Mouse (Mus musculus) limb, embryonic 12.5 days (tissue): ENCODE data around the gene Ninj2. TPM values are rescaled to one million over a fixed set of nuclear protein-coding genes. Genes with fewer than 3 reads are reported as not detected.

ENCODE experiments used
- ATAC-seq: fragments of 200-750 bp; cut with Nextera tagmentation; 2 replicates; pipeline ENCODE4 v1.8.0; 2017; ENCODE audit warnings: low read depth, moderate TSS enrichment; ENCODE audit not compliant: insufficient number of reproducible peaks, insufficient read depth, low FRiP score, low TSS enrichment
- H3K27ac ChIP-seq: fragments of 300-500 bp; sonication (generic); 2 replicates; pipeline ENCODE4 v1.5.1; 2016; ENCODE audit warnings: mild to moderate bottlenecking, moderate library complexity
- H3K27me3 ChIP-seq: fragments of 300-500 bp; sonication (generic); 2 replicates; pipeline ENCODE4 v1.6.1; 2016; ENCODE audit warnings: mild to moderate bottlenecking, moderate library complexity
- H3K36me3 ChIP-seq: fragments of 300-500 bp; sonication (generic); 2 replicates; pipeline ENCODE4 v1.6.1; 2016; ENCODE audit warnings: mild to moderate bottlenecking, moderate library complexity
- H3K4me1 ChIP-seq: fragments of 300-500 bp; sonication (generic); replicated peaks from 2 replicates; pipeline ENCODE4 v1.6.1; 2016
- H3K4me2 ChIP-seq: fragments of 300-500 bp; sonication (generic); 2 replicates; pipeline ENCODE4 v1.6.1; 2016; ENCODE audit warnings: mild to moderate bottlenecking, moderate library complexity
- H3K4me3 ChIP-seq: fragments of 300-500 bp; sonication (generic); replicated peaks from 2 replicates; pipeline ENCODE4 v1.5.1; 2016; ENCODE audit warnings: mild to moderate bottlenecking
- H3K9ac ChIP-seq: fragments of 300-500 bp; sonication (generic); replicated peaks from 2 replicates; pipeline ENCODE4 v1.6.1; 2016; ENCODE audit warnings: mild to moderate bottlenecking, moderate library complexity
- H3K9me3 ChIP-seq: fragments of 300-500 bp; sonication (generic); 2 replicates; pipeline ENCODE4 v1.6.1; 2016; ENCODE audit warnings: mild to moderate bottlenecking, moderate library complexity
- WGBS: fragments of 180-500 bp; shearing (Covaris S2); methylation state at CpG from one replicate; pipeline ENCODE4 v1.1.7; 2016; 5-methylcytosine and 5-hydroxymethylcytosine counted together
- polyA plus RNA-seq: library from polyadenylated mRNA; unstranded; fragments of >200 nt; fragmentation: Nextera tagmentation; extraction: Ambion mirVana; gene quantifications from 2 replicates; pipeline ENCODE4 v1.2.1, GENCODE M21; 2016

Ninj2 gene
- polyA plus RNA-seq, 1 experiment from 2014 or later, result not detected

GRCm38 (mm10) chr6:120179756-120180206, 86.6 kb downstream of the Ninj2 start:
- peaks cover 11% of the 10 kb centered on the region for H3K4me1 ChIP-seq
- H3K4me2 ChIP-seq, result no peak overlapping the region
- H3K9ac ChIP-seq, result no peak overlapping the region
- 73% methylated on average over 8 of the region's 8 CpGs for WGBS
- no peaks in the 10 kb centered on the region for H3K27me3 ChIP-seq
- no peak overlapping the region for H3K4me3 ChIP-seq
- no peaks in the 10 kb centered on the region for H3K36me3 ChIP-seq
- H3K9me3 ChIP-seq, result no peaks in the 10 kb centered on the region
- no peak for ATAC-seq
- no peak overlapping the region for H3K27ac ChIP-seq

- Histone ChIP-seq H3K4me3 (no peak overlapping the region), H3K4me2 (no peak overlapping the region), H3K27ac (no peak overlapping the region), H3K9me3 (no peaks in the 10 kb centered on the region), H3K4me1 (peaks cover 11% of the 10 kb centered on the region), H3K9ac (no peak overlapping the region), H3K36me3 (no peaks in the 10 kb centered on the region), H3K27me3 (no peaks in the 10 kb centered on the region)
- WGBS, result 48% methylated on average over 4 of the region's 4 CpGs
- ATAC-seq, result 0 out of 2 replicates have a peak, but pooled peaks have one; percentile 42
These were observed 87.3 kb downstream of the Ninj2 start for GRCm38 (mm10) chr6:120180492-120180891.

- Histone ChIP-seq H3K27me3 (no peaks in the 10 kb centered on the region), H3K4me1 (peaks cover 11% of the 10 kb centered on the region), H3K9me3 (no peaks in the 10 kb centered on the region), H3K27ac (no peak overlapping the region), H3K4me3 (no peak overlapping the region), H3K36me3 (no peaks in the 10 kb centered on the region), H3K9ac (no peak overlapping the region), H3K4me2 (no peak overlapping the region)
- WGBS, result 85% methylated on average over 5 of the region's 5 CpGs
- ATAC-seq, result no peak
These were observed 89.0 kb downstream of the Ninj2 start for GRCm38 (mm10) chr6:120182160-120182559.

- Histone ChIP-seq H3K36me3 (no peaks in the 10 kb centered on the region), H3K27me3 (no peaks in the 10 kb centered on the region), H3K4me3 (no peak overlapping the region), H3K9me3 (no peaks in the 10 kb centered on the region), H3K27ac (no peak overlapping the region), H3K4me2 (no peak overlapping the region), H3K9ac (no peak overlapping the region), H3K4me1 (peaks cover 27% of the 10 kb centered on the region)
- 80% methylated on average over 4 of the region's 4 CpGs for WGBS
- no peak for ATAC-seq
These were observed 90.6 kb downstream of the Ninj2 start for GRCm38 (mm10) chr6:120183771-120184170.

- 91% methylated on average over 12 of the region's 12 CpGs for WGBS
- Histone ChIP-seq H3K4me2 (no peak overlapping the region), H3K4me1 (peaks cover 27% of the 10 kb centered on the region), H3K9me3 (no peaks in the 10 kb centered on the region), H3K9ac (no peak overlapping the region), H3K27ac (no peak overlapping the region), H3K4me3 (no peak overlapping the region), H3K36me3 (no peaks in the 10 kb centered on the region), H3K27me3 (no peaks in the 10 kb centered on the region)
- no peak for ATAC-seq
These were observed 92.0 kb downstream of the Ninj2 start for GRCm38 (mm10) chr6:120185012-120185730.

GRCm38 (mm10) chr6:120185756-120186155, 92.6 kb downstream of the Ninj2 start:
- H3K27me3 ChIP-seq, result no peaks in the 10 kb centered on the region
- peaks cover 21% of the 10 kb centered on the region for H3K4me1 ChIP-seq
- H3K9ac ChIP-seq, result no peak overlapping the region
- WGBS, result 56% methylated on average over 7 of the region's 7 CpGs
- no peak for ATAC-seq
- no peaks in the 10 kb centered on the region for H3K9me3 ChIP-seq
- H3K27ac ChIP-seq, result no peak overlapping the region
- no peak overlapping the region for H3K4me2 ChIP-seq
- no peaks in the 10 kb centered on the region for H3K36me3 ChIP-seq
- H3K4me3 ChIP-seq, result no peak overlapping the region

GRCm38 (mm10) chr6:120186594-120186993, 93.4 kb downstream of the Ninj2 start:
- 43% methylated on average over 3 of the region's 3 CpGs for WGBS
- Histone ChIP-seq H3K9ac (no peak overlapping the region), H3K27me3 (no peaks in the 10 kb centered on the region), H3K36me3 (no peaks in the 10 kb centered on the region), H3K4me1 (peaks cover 17% of the 10 kb centered on the region), H3K9me3 (no peaks in the 10 kb centered on the region), H3K4me2 (no peak overlapping the region), H3K4me3 (no peak overlapping the region), H3K27ac (no peak overlapping the region)
- ATAC-seq, result no peak

GRCm38 (mm10) chr6:120187587-120188176, 94.5 kb downstream of the Ninj2 start:
- peak overlapping the region; percentile 59; the same call in 1 of the 2 replicates for H3K27ac ChIP-seq
- H3K4me1 ChIP-seq, result peaks cover 22% of the 10 kb centered on the region
- H3K9ac ChIP-seq, result 0 out of 2 replicates have a peak overlapping the region, but pooled peaks have one; percentile 18
- no peaks in the 10 kb centered on the region for H3K9me3 ChIP-seq
- 6% methylated on average over 18 of the region's 18 CpGs for WGBS
- no peaks in the 10 kb centered on the region for H3K27me3 ChIP-seq
- H3K4me3 ChIP-seq, result peak overlapping the region; percentile 19; the same call in 1 of the 2 replicates
- H3K4me2 ChIP-seq, result peak overlapping the region; percentile 51
- no peaks in the 10 kb centered on the region for H3K36me3 ChIP-seq
- no peak for ATAC-seq

GRCm38 (mm10) chr6:120188376-120189235, 95.5 kb downstream of the Ninj2 start:
- Histone ChIP-seq H3K4me2 (peak overlapping the region; percentile 51), H3K9me3 (no peaks in the 10 kb centered on the region), H3K9ac (0 out of 2 replicates have a peak overlapping the region, but pooled peaks have one; percentile 18), H3K27ac (peak overlapping the region; percentile 59; the same call in 1 of the 2 replicates), H3K27me3 (no peaks in the 10 kb centered on the region), H3K36me3 (no peaks in the 10 kb centered on the region), H3K4me3 (peak overlapping the region; percentile 19; the same call in 1 of the 2 replicates), H3K4me1 (peaks cover 22% of the 10 kb centered on the region)
- WGBS, result 21% methylated on average over 24 of the region's 24 CpGs
- peak; percentile 44; the same call in 1 of the 2 replicates for ATAC-seq

- WGBS, result 83% methylated on average over 5 of the region's 5 CpGs
- Histone ChIP-seq H3K27ac (no peak overlapping the region), H3K9me3 (no peaks in the 10 kb centered on the region), H3K4me3 (no peak overlapping the region), H3K9ac (no peak overlapping the region), H3K27me3 (no peaks in the 10 kb centered on the region), H3K4me1 (peaks cover 22% of the 10 kb centered on the region), H3K36me3 (no peaks in the 10 kb centered on the region), H3K4me2 (no peak overlapping the region)
- no peak for ATAC-seq
These were observed 96.1 kb downstream of the Ninj2 start for GRCm38 (mm10) chr6:120189287-120189686.

GRCm38 (mm10) chr6:120190365-120190764, 97.2 kb downstream of the Ninj2 start:
- no peak overlapping the region for H3K4me3 ChIP-seq
- H3K27me3 ChIP-seq, result peaks cover 5% of the 10 kb centered on the region; the same call in 1 of the 2 replicates
- no peak overlapping the region for H3K4me2 ChIP-seq
- H3K9ac ChIP-seq, result no peak overlapping the region
- no peaks in the 10 kb centered on the region for H3K9me3 ChIP-seq
- ATAC-seq, result no peak
- peaks cover 22% of the 10 kb centered on the region for H3K4me1 ChIP-seq
- no peaks in the 10 kb centered on the region for H3K36me3 ChIP-seq
- 90% methylated on average over 4 of the region's 4 CpGs for WGBS
- no peak overlapping the region for H3K27ac ChIP-seq
